Mouse (Mus musculus) hindbrain, embryonic 14.5 days (tissue): Measurements from ENCODE around the gene Gjc1. TPM values are rescaled to one million over a fixed set of nuclear protein-coding genes. Genes with fewer than 3 reads are reported as not detected.
A peak's percentile ranks its signal among the peaks of the same experiment; 100 is the strongest.

Source experiments
- ATAC-seq: fragments of 200-750 bp; cut with Nextera tagmentation; 2 replicates; pipeline ENCODE4 v1.8.0; 2017; ENCODE audit warnings: moderate number of reproducible peaks, mild to moderate bottlenecking, moderate TSS enrichment, moderate library complexity; ENCODE audit not compliant: low FRiP score
- DNase-seq: peaks from one replicate; pipeline ENCODE4 v3.0.0-alpha.2; 2015; ENCODE audit warnings: low spot score
- H3K27ac ChIP-seq: fragments of 300-500 bp; sonication (generic); 2 replicates; pipeline ENCODE4 v1.5.1; 2014; ENCODE audit warnings: mild to moderate bottlenecking, moderate library complexity
- H3K27me3 ChIP-seq: fragments of 300-500 bp; sonication (generic); 2 replicates; pipeline ENCODE4 v1.6.1; 2014; ENCODE audit warnings: mild to moderate bottlenecking, low read length, mixed read lengths; ENCODE audit not compliant: control insufficient read depth, insufficient read depth
- H3K36me3 ChIP-seq: fragments of 300-500 bp; sonication (generic); replicated peaks from 2 replicates; pipeline ENCODE4 v1.6.1; 2014; ENCODE audit not compliant: control insufficient read depth, insufficient read depth
- H3K4me1 ChIP-seq: fragments of 300-500 bp; sonication (generic); replicated peaks from 2 replicates; pipeline ENCODE4 v1.6.1; 2014; ENCODE audit warnings: antibody characterized with exemption, low read length, mixed read lengths; ENCODE audit not compliant: control insufficient read depth, insufficient read depth
- H3K4me2 ChIP-seq: fragments of 300-500 bp; sonication (generic); replicated peaks from 2 replicates; pipeline ENCODE4 v1.6.1; 2014; ENCODE audit warnings: mild to moderate bottlenecking, moderate library complexity
- H3K4me3 ChIP-seq: fragments of 300-500 bp; sonication (generic); replicated peaks from 2 replicates; pipeline ENCODE4 v1.5.1; 2014; ENCODE audit warnings: mild to moderate bottlenecking, low read length
- H3K9ac ChIP-seq: fragments of 300-500 bp; sonication (generic); 2 replicates; pipeline ENCODE4 v1.6.1; 2014
- H3K9me3 ChIP-seq: fragments of 300-500 bp; sonication (generic); 2 replicates; pipeline ENCODE4 v1.6.1; 2016; ENCODE audit warnings: low read length; ENCODE audit not compliant: control insufficient read depth
- WGBS: fragments of 180-500 bp; shearing (Covaris S2); extraction: QIAGEN DNeasy Blood & Tissue Kit; methylation state at CpG from one replicate; pipeline ENCODE4 v1.1.7; 2014; 5-methylcytosine and 5-hydroxymethylcytosine counted together
- polyA plus RNA-seq: library from polyadenylated mRNA; unstranded; fragments of >200 nt; fragmentation: Nextera tagmentation; extraction: Ambion mirVana; gene quantifications from 2 replicates; pipeline ENCODE4 v1.2.1, GENCODE M21; 2014

Gjc1 gene
- polyA plus RNA-seq, 1 experiment from 2014 or later, result 31.2 TPM

DNA sequence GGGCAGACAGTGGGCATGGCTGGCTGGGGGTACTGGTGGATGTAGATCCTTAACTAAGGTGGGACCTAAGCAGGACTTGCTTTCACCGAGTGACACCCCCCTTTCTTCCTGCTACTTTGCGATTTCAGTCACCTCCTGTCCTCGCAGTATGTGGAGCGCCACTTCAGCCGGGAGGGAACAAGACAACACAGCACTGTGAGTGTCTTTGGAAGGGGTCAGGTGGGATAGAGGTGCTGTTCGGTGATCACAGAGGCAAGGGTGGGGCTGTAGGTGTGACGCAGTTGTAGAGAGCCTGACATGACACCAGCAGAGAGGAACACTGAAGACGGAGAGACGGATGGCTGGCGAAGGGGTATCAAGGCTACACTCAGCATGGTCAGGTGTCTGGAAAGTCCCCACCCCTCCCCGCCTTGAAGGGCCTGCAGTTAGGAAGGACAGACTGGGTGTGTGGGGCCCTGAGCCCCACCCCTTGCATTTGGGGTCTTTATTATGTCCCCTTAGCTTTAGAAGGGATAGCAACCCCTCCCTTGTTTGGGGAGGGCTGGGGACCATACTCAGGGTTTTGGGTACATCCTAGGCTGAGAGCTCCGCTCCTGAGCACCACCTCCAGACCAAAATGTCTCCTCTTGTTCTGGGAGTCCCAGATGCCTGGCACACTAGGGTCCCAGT, 49.4 kb downstream of the Gjc1 start:
- Histone ChIP-seq H3K36me3 (no peaks in the 10 kb centered on the region), H3K4me1 (peaks cover 30% of the 10 kb centered on the region), H3K27ac (no peak overlapping the region), H3K9me3 (no peaks in the 10 kb centered on the region), H3K27me3 (no peaks in the 10 kb centered on the region), H3K9ac (no peak overlapping the region), H3K4me3 (no peak overlapping the region), H3K4me2 (no peak overlapping the region)
- no peak for ATAC-seq
- no peak for DNase-seq
- 86% methylated on average over 12 of the region's 12 CpGs for WGBS

- no peak overlapping the region for H3K4me3 ChIP-seq
- no peaks in the 10 kb centered on the region for H3K9me3 ChIP-seq
- no peaks in the 10 kb centered on the region for H3K36me3 ChIP-seq
- DNase-seq (no peak), ATAC-seq (no peak)
- 81% methylated on average over 6 of the region's 6 CpGs for WGBS
- H3K4me2 ChIP-seq, result no peak overlapping the region
- H3K9ac ChIP-seq, result no peak overlapping the region
- peaks cover 28% of the 10 kb centered on the region for H3K4me1 ChIP-seq
- no peaks in the 10 kb centered on the region for H3K27me3 ChIP-seq
- no peak overlapping the region for H3K27ac ChIP-seq
These were observed 50.4 kb downstream of the Gjc1 start for GRCm38 (mm10) chr11:102769141-102769540.

DNA sequence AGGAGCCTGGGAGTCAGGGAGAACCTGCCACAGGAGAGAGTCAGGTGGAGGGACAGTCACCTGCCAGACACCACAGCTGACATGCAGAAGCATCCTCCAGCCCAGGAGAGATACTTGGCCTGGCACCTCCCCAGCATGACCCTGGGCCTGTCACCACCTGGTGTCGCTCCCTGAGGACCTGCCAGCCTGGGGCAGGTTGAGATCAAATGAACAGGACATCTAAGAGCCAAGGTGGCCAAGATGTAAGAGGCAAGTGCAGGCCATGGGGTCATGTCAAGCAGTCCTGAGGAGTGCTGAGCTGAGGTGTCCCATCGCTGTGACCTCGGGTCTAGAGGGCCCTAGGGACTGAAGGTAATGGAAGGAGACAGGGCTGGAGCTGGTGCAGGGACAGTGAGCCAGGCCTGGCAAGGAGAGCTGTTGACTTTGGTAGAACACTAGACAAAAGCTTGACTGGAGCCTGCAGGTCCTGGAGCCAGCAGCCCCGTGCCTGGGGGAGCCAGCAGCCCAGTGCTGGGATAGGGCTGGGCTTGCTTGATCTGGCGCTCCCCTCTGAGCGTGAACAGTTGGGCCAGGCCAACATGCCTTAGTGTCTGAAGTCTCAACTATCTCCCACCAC, 52.3 kb downstream of the Gjc1 start:
- Histone ChIP-seq H3K27me3 (no peaks in the 10 kb centered on the region), H3K4me3 (no peak overlapping the region), H3K36me3 (no peaks in the 10 kb centered on the region), H3K9me3 (no peaks in the 10 kb centered on the region), H3K27ac (no peak overlapping the region), H3K4me2 (no peak overlapping the region), H3K4me1 (peaks cover 28% of the 10 kb centered on the region), H3K9ac (no peak overlapping the region)
- no peak for DNase-seq
- WGBS, result 71% methylated on average over 6 of the region's 6 CpGs
- ATAC-seq, result no peak

DNA sequence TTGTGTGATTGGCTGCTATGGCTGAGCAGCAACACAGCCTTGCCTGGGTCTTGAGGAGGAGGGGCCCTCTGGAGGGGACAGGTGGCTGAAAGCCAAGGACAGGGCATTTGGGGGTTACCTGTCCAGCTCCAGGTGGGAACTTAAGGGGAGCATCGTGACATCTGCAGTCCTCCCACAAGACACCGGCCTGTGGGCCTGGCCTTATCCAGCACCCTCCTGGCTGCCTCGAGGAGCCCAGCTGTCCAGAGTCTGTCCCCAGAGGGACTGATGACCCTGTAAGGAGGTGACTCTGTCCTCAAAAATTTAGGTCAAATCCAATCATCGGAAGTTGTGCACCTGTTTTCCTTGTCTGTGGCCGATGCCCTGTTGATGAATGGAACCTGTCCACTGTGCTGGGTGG, 54.1 kb downstream of the Gjc1 start:
- no peak overlapping the region for H3K27ac ChIP-seq
- peaks cover 16% of the 10 kb centered on the region for H3K4me1 ChIP-seq
- DNase-seq (no peak), ATAC-seq (no peak)
- H3K36me3 ChIP-seq, result no peaks in the 10 kb centered on the region
- no peak overlapping the region for H3K4me2 ChIP-seq
- no peaks in the 10 kb centered on the region for H3K27me3 ChIP-seq
- no peak overlapping the region for H3K9ac ChIP-seq
- no peak overlapping the region for H3K4me3 ChIP-seq
- WGBS, result 81% methylated on average over 5 of the region's 5 CpGs
- no peaks in the 10 kb centered on the region for H3K9me3 ChIP-seq

DNA sequence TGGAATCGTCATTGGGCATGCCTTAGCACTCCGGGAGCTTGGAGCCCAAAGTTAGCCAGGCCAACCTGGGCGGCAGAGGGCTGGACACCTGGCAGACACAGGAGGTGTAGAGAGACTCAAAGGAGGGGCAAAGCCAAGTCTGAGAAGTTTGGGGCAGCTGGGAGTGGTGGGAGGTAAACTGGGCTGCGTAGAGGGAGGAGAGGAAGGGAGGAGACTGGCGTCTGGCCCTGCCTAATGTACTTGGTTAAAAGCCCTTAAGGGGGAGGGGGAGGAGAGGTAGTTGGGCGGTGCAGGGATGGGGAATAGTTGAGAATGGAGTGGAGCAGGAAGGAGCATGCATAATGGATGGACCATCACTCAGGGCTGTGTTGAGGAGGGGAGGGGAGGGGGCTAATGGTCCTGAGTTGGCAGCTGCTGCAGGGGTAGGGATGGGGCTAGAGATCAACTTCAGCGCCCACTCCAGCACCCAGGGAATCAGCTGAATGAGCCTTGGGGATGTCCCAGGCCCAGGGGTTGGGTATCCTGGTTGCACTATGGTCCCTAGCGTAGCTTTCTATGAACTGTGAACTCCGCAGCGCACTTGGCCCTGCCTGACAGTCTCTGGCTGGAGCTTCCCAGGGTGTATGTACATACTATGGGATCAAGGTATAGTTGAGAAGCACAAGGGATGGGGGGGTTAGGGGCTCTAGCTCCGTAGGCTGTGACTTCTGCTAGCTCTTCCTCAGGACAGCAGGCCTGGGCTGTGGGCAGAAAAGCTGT, 56.3 kb downstream of the Gjc1 start:
- H3K27me3 ChIP-seq, result no peaks in the 10 kb centered on the region
- DNase-seq (no peak), ATAC-seq (0 out of 2 replicates have a peak, but pooled peaks have one; percentile 15)
- H3K27ac ChIP-seq, result no peak overlapping the region
- 0 out of 2 replicates have a peak overlapping the region, but pooled peaks have one; percentile 77 for H3K4me3 ChIP-seq
- H3K36me3 ChIP-seq, result no peaks in the 10 kb centered on the region
- H3K9ac ChIP-seq, result 0 out of 2 replicates have a peak overlapping the region, but pooled peaks have one; percentile 91
- peaks cover 14% of the 10 kb centered on the region for H3K4me1 ChIP-seq
- H3K4me2 ChIP-seq, result peak overlapping the region; percentile 94
- no peaks in the 10 kb centered on the region for H3K9me3 ChIP-seq
- WGBS, result 48% methylated on average over 11 of the region's 11 CpGs

- Histone ChIP-seq H3K36me3 (no peaks in the 10 kb centered on the region), H3K27ac (peak overlapping the region; percentile 66; the same call in 1 of the 2 replicates), H3K9ac (peak overlapping the region; percentile 91), H3K9me3 (no peaks in the 10 kb centered on the region), H3K4me3 (peak overlapping the region; percentile 77), H3K27me3 (no peaks in the 10 kb centered on the region), H3K4me1 (peaks cover 14% of the 10 kb centered on the region), H3K4me2 (peak overlapping the region; percentile 94)
- DNase-seq (no peak), ATAC-seq (peak; percentile 22; the same call in 1 of the 2 replicates)
- WGBS, result 10% methylated on average over 15 of the region's 15 CpGs
These were observed 57.3 kb downstream of the Gjc1 start for GRCm38 (mm10) chr11:102762248-102762647.

GRCm38 (mm10) chr11:102761309-102762210, 57.9 kb downstream of the Gjc1 start, which contains the start of gene Adam11:
Adam11 (plus strand) TSS chr11:102761439.
- Histone ChIP-seq H3K36me3 (no peaks in the 10 kb centered on the region), H3K4me3 (peak within 1 kb of the TSS; percentile 77), H3K27me3 (no peaks in the 10 kb centered on the region), H3K27ac (peak within 1 kb of the TSS; percentile 66), H3K9me3 (no peaks in the 10 kb centered on the region), H3K4me1 (peaks cover 14% of the 10 kb centered on the region), H3K4me2 (peak within 1 kb of the TSS; percentile 94), H3K9ac (peak within 1 kb of the TSS; percentile 91)
- ATAC-seq, result peak; percentile 47; the same call in 1 of the 2 replicates
- DNase-seq, result no peak
- under 1% methylated on average over 51 of the region's 76 CpGs for WGBS

DNA sequence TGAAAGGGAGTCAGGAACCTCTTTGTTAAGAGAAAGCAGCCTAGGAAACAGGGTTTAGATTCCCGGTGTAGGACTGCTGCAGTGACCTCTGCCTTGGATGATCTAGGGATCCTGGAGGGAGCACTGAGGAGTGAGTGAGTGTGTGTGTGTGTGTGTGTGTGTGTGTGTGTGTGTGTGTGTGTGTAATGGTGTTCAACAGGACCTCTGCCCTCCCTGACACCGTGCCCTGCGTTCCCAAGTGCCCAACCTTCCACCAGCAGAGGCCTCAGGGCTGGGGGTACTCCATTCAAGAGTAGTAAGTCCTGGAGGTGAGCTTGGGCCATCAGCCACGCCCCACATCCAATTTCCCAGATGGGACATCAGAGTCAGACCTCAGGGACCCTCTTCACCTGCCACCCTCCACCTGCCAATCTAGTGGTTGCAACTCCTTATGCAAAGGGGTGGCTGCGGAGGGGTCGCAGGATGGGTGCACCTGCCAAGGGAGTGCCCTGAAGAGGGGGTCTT, 58.6 kb downstream of the Gjc1 start:
- no peaks in the 10 kb centered on the region for H3K36me3 ChIP-seq
- peaks cover 14% of the 10 kb centered on the region for H3K4me1 ChIP-seq
- H3K9ac ChIP-seq, result peak overlapping the region; percentile 91
- H3K9me3 ChIP-seq, result no peaks in the 10 kb centered on the region
- DNase-seq, result no peak
- WGBS, result 14% methylated on average over 6 of the region's 6 CpGs
- peak overlapping the region; percentile 94 for H3K4me2 ChIP-seq
- no peak for ATAC-seq
- H3K27me3 ChIP-seq, result no peaks in the 10 kb centered on the region
- peak overlapping the region; percentile 77 for H3K4me3 ChIP-seq
- no peak overlapping the region for H3K27ac ChIP-seq
